Mouse (Mus musculus) left cerebral cortex, adult 2 months (tissue): ENCODE measurements around the gene Gm49369. TPM values are rescaled to one million over a fixed set of nuclear protein-coding genes. Genes with fewer than 3 reads are reported as not detected.
A peak's percentile ranks its signal among the peaks of the same experiment; 100 is the strongest.

Source experiments
- DNase-seq, 2 experiments: peaks; one replicate each; pipeline ENCODE4 v3.0.0; 2021 to 2022; ENCODE audit warnings: low spot score in 2 of 2, mixed read lengths in 1 of 2; ENCODE audit errors: extremely low spot score in 1 of 2
- H3K27ac ChIP-seq: fragments of 200-600 bp; 2 replicates; pipeline ENCODE4 v1.8.1; 2022
- H3K4me3 ChIP-seq: fragments of 200-600 bp; 2 replicates; pipeline ENCODE4 v1.8.1; 2022
- CTCF ChIP-seq: fragments of 200-600 bp; IDR thresholded peaks from 2 replicates; pipeline ENCODE4 v1.8.1; 2022; ENCODE audit warnings: antibody characterized with exemption, mild to moderate bottlenecking, moderate library complexity
- intact Hi-C: fragments of 180-260 bp; cut with DNase I; formaldehyde crosslinking; loops from one replicate; pipeline ENCODE4 v1.15.1; 2025
- total RNA-seq, 2 experiments: library from RNA; stranded (reverse); gene quantifications; 2 replicates each; pipeline ENCODE4 v1.2.3; 2021

The Gm49369 gene
- total RNA-seq, 2 experiments from 2014 or later = 4.3 to 4.5 TPM

GRCm38 (mm10) chr7:142363107-142363506, 19.4 kb downstream of the Gm49369 start:
- no peak for DNase-seq
- no peak overlapping the region for H3K27ac ChIP-seq
- intact Hi-C loops = no loop called here
- no peak for TF ChIP-seq CTCF
- H3K4me3 ChIP-seq = no peak overlapping the region

GRCm38 (mm10) chr7:142360743-142361142, 21.7 kb downstream of the Gm49369 start:
- intact Hi-C loops = no loop called here
- Histone ChIP-seq H3K4me3 (no peak overlapping the region), H3K27ac (no peak overlapping the region)
- no peak for DNase-seq
- peak; percentile 27 for TF ChIP-seq CTCF

GRCm38 (mm10) chr7:142359129-142359528, 23.3 kb downstream of the Gm49369 start:
- no peak for TF ChIP-seq CTCF
- no peak for DNase-seq
- intact Hi-C loops = no loop called here

GRCm38 (mm10) chr7:142357566-142357965, 24.9 kb downstream of the Gm49369 start:
- no peak for DNase-seq
- H3K4me3 ChIP-seq = no peak overlapping the region
- no peak for TF ChIP-seq CTCF
- intact Hi-C loops = no loop called here
- no peak overlapping the region for H3K27ac ChIP-seq

More at GRCm38 (mm10) chr7:142359129-142359528, 23.3 kb downstream of the Gm49369 start:
- H3K4me3 ChIP-seq = no peak overlapping the region
- no peak overlapping the region for H3K27ac ChIP-seq

- DNase-seq = no peak
- H3K4me3 ChIP-seq = no peak overlapping the region
- intact Hi-C loops = no loop called here
- no peak for TF ChIP-seq CTCF
- H3K27ac ChIP-seq = no peak overlapping the region
Observed at GRCm38 (mm10) chr7:142354661-142355233, 27.7 kb downstream of the Gm49369 start.

- DNase-seq = no peak
- Histone ChIP-seq H3K27ac (no peak overlapping the region), H3K4me3 (no peak overlapping the region)
- intact Hi-C loops = no loop called here
- no peak for TF ChIP-seq CTCF
Observed at GRCm38 (mm10) chr7:142353854-142354253, 28.6 kb downstream of the Gm49369 start.

- H3K27ac ChIP-seq = no peak overlapping the region
- no peak overlapping the region for H3K4me3 ChIP-seq
- TF ChIP-seq CTCF = no peak
- intact Hi-C loops = no loop called here
- DNase-seq = no peak
Observed at GRCm38 (mm10) chr7:142351569-142351968, 30.9 kb downstream of the Gm49369 start.

- DNase-seq = peak; percentile 40 to 62
- no peak overlapping the region for H3K4me3 ChIP-seq
- intact Hi-C loops = no loop called here
- TF ChIP-seq CTCF = no peak
- H3K27ac ChIP-seq = peak overlapping the region; percentile 32; the same call in 1 of the 2 replicates
Observed at GRCm38 (mm10) chr7:142349308-142349961, 33.0 kb downstream of the Gm49369 start.

- no peak for DNase-seq
- no peak for TF ChIP-seq CTCF
- Histone ChIP-seq H3K27ac (no peak overlapping the region), H3K4me3 (no peak overlapping the region)
- intact Hi-C loops = no loop called here
Observed at GRCm38 (mm10) chr7:142347542-142347941, 34.9 kb downstream of the Gm49369 start.

GRCm38 (mm10) chr7:142342247-142342640, 40.2 kb downstream of the Gm49369 start:
- no peak overlapping the region for H3K4me3 ChIP-seq
- no peak overlapping the region for H3K27ac ChIP-seq
- intact Hi-C loops = no loop called here
- no peak for TF ChIP-seq CTCF
- DNase-seq = no peak

GRCm38 (mm10) chr7:142341564-142342246, 40.8 kb downstream of the Gm49369 start:
- no peak for TF ChIP-seq CTCF
- Histone ChIP-seq H3K27ac (no peak overlapping the region), H3K4me3 (no peak overlapping the region)
- DNase-seq = no peak
- intact Hi-C loops = no loop called here

- no peak for TF ChIP-seq CTCF
- Histone ChIP-seq H3K27ac (no peak overlapping the region), H3K4me3 (no peak overlapping the region)
- intact Hi-C loops = no loop called here
- no peak for DNase-seq
Observed at GRCm38 (mm10) chr7:142340269-142340970, 42.0 kb downstream of the Gm49369 start.
